Mouse (Mus musculus) liver, embryonic 13.5 days (tissue): Measurements from ENCODE around the gene Rab44. TPM values are rescaled to one million over a fixed set of nuclear protein-coding genes. Genes with fewer than 3 reads are reported as not detected.

Experiments used
- ATAC-seq: fragments of 200-750 bp; cut with Nextera tagmentation; 2 replicates; pipeline ENCODE4 v1.8.0; 2017; ENCODE audit warnings: low read depth, mild to moderate bottlenecking, moderate number of reproducible peaks, moderate library complexity
- DNase-seq: peaks from one replicate; pipeline ENCODE4 v3.0.0; 2022
- H3K27ac ChIP-seq: fragments of 300-500 bp; sonication (generic); 2 replicates; pipeline ENCODE4 v1.5.1; 2015; ENCODE audit warnings: moderate library complexity, mild to moderate bottlenecking, inconsistent platforms
- H3K27me3 ChIP-seq: fragments of 300-500 bp; sonication (generic); 2 replicates; pipeline ENCODE4 v1.6.1; 2015; ENCODE audit warnings: mild to moderate bottlenecking, inconsistent platforms
- H3K36me3 ChIP-seq: fragments of 300-500 bp; sonication (generic); 2 replicates; pipeline ENCODE4 v1.6.1; 2015; ENCODE audit warnings: mild to moderate bottlenecking, inconsistent platforms
- H3K4me1 ChIP-seq: fragments of 300-500 bp; sonication (generic); replicated peaks from 2 replicates; pipeline ENCODE4 v1.6.1; 2015; ENCODE audit warnings: inconsistent platforms
- H3K4me2 ChIP-seq: fragments of 300-500 bp; sonication (generic); 2 replicates; pipeline ENCODE4 v1.6.1; 2015; ENCODE audit warnings: inconsistent platforms, mild to moderate bottlenecking, moderate library complexity
- H3K4me3 ChIP-seq: fragments of 300-500 bp; sonication (generic); replicated peaks from 2 replicates; pipeline ENCODE4 v1.5.1; 2015; ENCODE audit warnings: mild to moderate bottlenecking, inconsistent platforms
- H3K9ac ChIP-seq: fragments of 300-500 bp; sonication (generic); 2 replicates; pipeline ENCODE4 v1.6.1; 2015; ENCODE audit warnings: mild to moderate bottlenecking, inconsistent platforms
- H3K9me3 ChIP-seq: fragments of 300-500 bp; sonication (generic); replicated peaks from 2 replicates; pipeline ENCODE4 v1.6.1; 2016; ENCODE audit warnings: inconsistent platforms
- WGBS: fragments of 180-500 bp; shearing (Covaris S2); methylation state at CpG from one replicate; pipeline ENCODE4 v1.1.7; 2015; ENCODE audit not compliant: insufficient replicate concordance; 5-methylcytosine and 5-hydroxymethylcytosine counted together
- polyA plus RNA-seq: library from polyadenylated mRNA; unstranded; fragments of >200 nt; fragmentation: Nextera tagmentation; extraction: Ambion mirVana; gene quantifications from 2 replicates; pipeline ENCODE4 v1.2.1, GENCODE M21; 2015

The Rab44 gene
- polyA plus RNA-seq, 1 experiment from 2014 or later = 5.3 TPM

DNA sequence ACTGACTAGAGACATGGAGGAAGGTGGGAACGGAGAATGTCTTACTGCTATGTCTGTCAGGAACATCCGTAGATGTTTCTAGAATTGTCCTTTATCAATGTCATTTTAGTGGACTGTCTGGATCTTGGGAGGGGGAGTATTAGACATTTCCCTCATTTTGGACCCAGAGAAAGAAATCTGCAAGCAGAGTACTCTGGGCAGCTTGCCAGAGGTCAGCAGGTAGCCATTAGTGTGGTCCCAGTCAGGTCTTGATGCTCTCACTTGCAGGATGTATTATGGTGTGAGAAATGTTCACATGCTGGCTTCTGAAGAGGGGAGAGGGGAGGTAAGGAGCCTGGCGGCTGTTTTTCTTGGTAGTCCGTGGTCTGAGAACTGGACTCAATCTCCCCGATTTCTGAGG, 21.4 kb upstream of the Rab44 start:
- peaks cover 28% of the 10 kb centered on the region for H3K4me1 ChIP-seq
- H3K27ac ChIP-seq = no peak overlapping the region
- H3K4me2 ChIP-seq = no peak overlapping the region
- 52% methylated on average over 5 of the region's 5 CpGs for WGBS
- H3K9me3 ChIP-seq = no peaks in the 10 kb centered on the region
- DNase-seq (no peak), ATAC-seq (no peak)
- no peak overlapping the region for H3K9ac ChIP-seq
- no peaks in the 10 kb centered on the region for H3K36me3 ChIP-seq
- peaks cover 53% of the 10 kb centered on the region for H3K27me3 ChIP-seq
- H3K4me3 ChIP-seq = no peak overlapping the region

DNA sequence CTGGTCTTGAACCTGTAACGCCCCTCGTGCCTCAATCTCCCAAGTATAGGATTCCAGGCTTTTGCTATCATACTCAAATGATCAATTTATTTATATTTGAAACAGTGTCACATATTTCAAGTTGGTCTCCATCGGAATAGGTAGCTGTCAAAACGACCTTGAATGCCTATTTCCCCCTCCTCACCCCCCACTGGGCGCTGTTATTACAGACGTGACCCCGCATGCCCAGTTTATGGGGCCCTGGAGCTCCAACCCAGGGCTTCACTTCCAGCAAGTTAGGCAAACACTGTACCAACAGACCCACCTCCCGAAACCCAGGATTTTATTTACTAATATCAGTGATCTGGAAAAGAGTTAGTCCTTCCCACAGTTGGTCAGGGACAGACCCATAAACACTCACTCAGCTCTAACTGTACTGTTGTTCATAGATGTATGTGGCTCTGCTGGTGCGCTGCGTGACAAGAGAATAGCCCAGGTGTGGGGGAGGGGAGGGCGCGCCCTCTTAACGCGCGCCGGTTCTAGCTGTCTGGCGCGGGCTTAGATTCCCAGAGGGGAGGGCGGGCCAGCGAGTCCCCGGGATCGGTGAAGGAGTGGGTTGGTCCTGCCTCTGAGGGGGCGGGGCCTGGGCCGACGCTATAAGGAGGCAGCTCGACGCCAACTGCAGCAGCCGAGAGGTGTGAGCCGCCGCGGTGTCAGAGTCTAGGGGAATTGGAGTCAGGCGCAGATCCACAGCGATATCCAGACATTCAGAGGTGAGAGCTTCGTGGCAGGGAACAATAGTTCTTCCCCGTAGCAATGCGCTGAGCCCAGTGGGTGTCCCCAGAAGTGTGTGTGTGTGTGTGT, 20.6 kb upstream of the Rab44 start:
- peaks cover 53% of the 10 kb centered on the region for H3K27me3 ChIP-seq
- peak overlapping the region; percentile 84 for H3K4me2 ChIP-seq
- peaks cover 28% of the 10 kb centered on the region for H3K4me1 ChIP-seq
- H3K36me3 ChIP-seq = no peaks in the 10 kb centered on the region
- H3K9me3 ChIP-seq = no peaks in the 10 kb centered on the region
- peak overlapping the region; percentile 62 for H3K4me3 ChIP-seq
- H3K27ac ChIP-seq = no peak overlapping the region
- peak; percentile 81 for DNase-seq
- 8% methylated on average over 36 of the region's 36 CpGs for WGBS
- peak overlapping the region; percentile 63; the same call in 1 of the 2 replicates for H3K9ac ChIP-seq
- peak; percentile 78 for ATAC-seq

- no peaks in the 10 kb centered on the region for H3K9me3 ChIP-seq
- no peak for DNase-seq
- H3K36me3 ChIP-seq = 0 out of 2 replicates have a peak, but pooled peaks cover 3% of the 10 kb centered on the region
- H3K27me3 ChIP-seq = peaks cover 53% of the 10 kb centered on the region
- H3K9ac ChIP-seq = peak overlapping the region; percentile 63
- ATAC-seq = no peak
- H3K4me3 ChIP-seq = peak overlapping the region; percentile 62
- 2% methylated on average over 24 of the region's 24 CpGs for WGBS
- H3K4me1 ChIP-seq = peaks cover 31% of the 10 kb centered on the region
- H3K27ac ChIP-seq = no peak overlapping the region
- H3K4me2 ChIP-seq = peak overlapping the region; percentile 84
Measured at GRCm38 (mm10) chr17:29093961-29094309, 20.0 kb upstream of the Rab44 start.

DNA sequence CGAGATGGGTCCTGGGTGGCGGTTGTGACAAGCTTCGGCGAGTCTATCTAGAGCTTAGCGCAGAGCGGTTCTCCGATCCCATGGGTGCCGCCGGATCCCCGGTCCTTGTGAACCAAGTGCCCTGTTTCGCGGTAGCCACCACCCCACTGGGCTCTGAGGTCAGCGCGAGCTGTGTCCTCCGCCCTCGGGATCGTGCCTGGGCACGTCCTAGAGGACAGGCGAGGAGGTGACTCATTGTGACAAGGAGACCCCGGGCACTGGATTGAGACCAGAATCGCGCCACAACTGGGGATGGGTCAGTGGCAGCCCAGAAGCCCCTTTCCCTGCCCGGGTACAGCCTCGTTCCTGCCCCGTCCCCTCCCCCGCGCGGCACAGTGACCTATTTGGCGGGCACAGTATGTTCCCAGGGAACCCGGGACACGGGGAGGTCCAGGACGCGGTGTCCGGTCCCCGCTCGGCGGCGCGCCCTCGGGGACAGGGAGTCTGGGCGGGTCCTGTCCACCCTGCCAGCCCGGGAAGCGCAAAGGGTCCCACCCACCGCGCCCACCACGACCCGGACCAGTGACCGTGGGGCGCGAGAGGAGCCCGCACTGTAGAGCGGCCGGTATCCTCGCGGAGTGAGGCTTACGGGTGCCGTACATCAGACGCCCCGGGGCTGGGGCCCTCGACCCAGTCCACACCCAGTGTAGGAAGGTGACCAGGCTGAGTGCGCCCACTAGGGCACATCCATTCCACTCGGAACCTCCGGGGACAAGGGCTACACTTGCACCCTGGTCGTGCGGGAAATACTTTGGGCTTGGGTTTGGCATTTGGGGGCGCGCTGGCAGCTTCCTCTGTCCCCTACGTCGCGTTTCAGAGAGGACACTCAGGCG, 19.4 kb upstream of the Rab44 start:
- H3K4me3 ChIP-seq = peak overlapping the region; percentile 62
- H3K27ac ChIP-seq = no peak overlapping the region

DNA sequence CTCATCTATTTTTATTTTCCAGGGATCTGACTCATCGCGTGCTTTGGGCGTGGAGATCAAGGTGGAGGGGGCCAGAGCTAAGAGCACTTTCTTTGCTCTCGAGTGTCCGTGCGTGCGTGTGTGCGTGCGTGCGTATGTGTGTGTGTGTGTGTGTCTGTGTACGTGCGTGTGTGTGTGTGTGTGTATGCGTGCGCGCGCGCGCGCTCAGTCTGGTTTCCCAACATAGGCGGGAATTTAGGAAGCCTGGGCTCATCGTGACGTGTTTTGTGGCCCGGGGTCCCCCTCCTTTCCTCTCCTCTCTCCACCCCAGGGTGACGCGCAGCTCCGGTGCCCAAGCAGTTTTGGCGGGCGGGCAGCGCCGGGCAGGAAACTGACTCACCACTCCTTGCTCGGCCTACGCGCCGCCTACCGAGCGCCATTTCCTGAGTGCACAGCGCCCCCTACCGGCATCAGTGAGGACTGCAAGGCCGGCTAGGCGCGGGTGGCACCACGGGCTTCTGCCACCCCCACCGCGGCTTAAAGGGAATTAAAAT, 18.7 kb upstream of the Rab44 start:
- Histone ChIP-seq H3K4me3 (peak overlapping the region; percentile 62), H3K9me3 (no peaks in the 10 kb centered on the region), H3K27ac (no peak overlapping the region), H3K27me3 (peaks cover 53% of the 10 kb centered on the region), H3K4me1 (peaks cover 31% of the 10 kb centered on the region), H3K4me2 (peak overlapping the region; percentile 84), H3K36me3 (0 out of 2 replicates have a peak, but pooled peaks cover 3% of the 10 kb centered on the region), H3K9ac (peak overlapping the region; percentile 63)
- WGBS = under 1% methylated on average over 44 of the region's 44 CpGs
- peak; percentile 84 for DNase-seq
- peak; percentile 67 for ATAC-seq

More for the DNA sequence above, 19.4 kb upstream of the Rab44 start:
- peaks cover 31% of the 10 kb centered on the region for H3K4me1 ChIP-seq
- peak; percentile 27; the same call in 1 of the 2 replicates for ATAC-seq
- WGBS = under 1% methylated on average over 71 of the region's 71 CpGs
- peak overlapping the region; percentile 63 for H3K9ac ChIP-seq
- H3K9me3 ChIP-seq = no peaks in the 10 kb centered on the region
- no peak for DNase-seq
- 0 out of 2 replicates have a peak, but pooled peaks cover 3% of the 10 kb centered on the region for H3K36me3 ChIP-seq
- H3K4me2 ChIP-seq = peak overlapping the region; percentile 84
- peaks cover 53% of the 10 kb centered on the region for H3K27me3 ChIP-seq

GRCm38 (mm10) chr17:29096245-29096644, 17.7 kb upstream of the Rab44 start:
- no peak overlapping the region for H3K4me2 ChIP-seq
- H3K9me3 ChIP-seq = no peaks in the 10 kb centered on the region
- H3K9ac ChIP-seq = no peak overlapping the region
- H3K36me3 ChIP-seq = 0 out of 2 replicates have a peak, but pooled peaks cover 3% of the 10 kb centered on the region
- H3K4me1 ChIP-seq = peaks cover 31% of the 10 kb centered on the region
- 79% methylated on average over 6 of the region's 6 CpGs for WGBS
- H3K27me3 ChIP-seq = peaks cover 49% of the 10 kb centered on the region
- ATAC-seq = no peak
- DNase-seq = no peak
- H3K4me3 ChIP-seq = no peak overlapping the region
- no peak overlapping the region for H3K27ac ChIP-seq

GRCm38 (mm10) chr17:29096851-29097561, 16.9 kb upstream of the Rab44 start:
- ATAC-seq (no peak), DNase-seq (no peak)
- no peak overlapping the region for H3K27ac ChIP-seq
- 0 out of 2 replicates have a peak, but pooled peaks cover 3% of the 10 kb centered on the region for H3K36me3 ChIP-seq
- peaks cover 31% of the 10 kb centered on the region for H3K4me1 ChIP-seq
- peaks cover 41% of the 10 kb centered on the region for H3K27me3 ChIP-seq
- H3K9me3 ChIP-seq = no peaks in the 10 kb centered on the region
- no peak overlapping the region for H3K4me3 ChIP-seq
- no peak overlapping the region for H3K4me2 ChIP-seq
- WGBS = 60% methylated on average over 7 of the region's 7 CpGs
- no peak overlapping the region for H3K9ac ChIP-seq

GRCm38 (mm10) chr17:29098291-29098690, 15.7 kb upstream of the Rab44 start:
- Histone ChIP-seq H3K36me3 (0 out of 2 replicates have a peak, but pooled peaks cover 3% of the 10 kb centered on the region), H3K4me3 (no peak overlapping the region), H3K9ac (no peak overlapping the region), H3K9me3 (no peaks in the 10 kb centered on the region), H3K27ac (no peak overlapping the region), H3K27me3 (peaks cover 28% of the 10 kb centered on the region), H3K4me1 (peaks cover 29% of the 10 kb centered on the region), H3K4me2 (no peak overlapping the region)
- no peak for ATAC-seq
- no peak for DNase-seq
- WGBS = 84% methylated on average over 24 of the region's 24 CpGs

DNA sequence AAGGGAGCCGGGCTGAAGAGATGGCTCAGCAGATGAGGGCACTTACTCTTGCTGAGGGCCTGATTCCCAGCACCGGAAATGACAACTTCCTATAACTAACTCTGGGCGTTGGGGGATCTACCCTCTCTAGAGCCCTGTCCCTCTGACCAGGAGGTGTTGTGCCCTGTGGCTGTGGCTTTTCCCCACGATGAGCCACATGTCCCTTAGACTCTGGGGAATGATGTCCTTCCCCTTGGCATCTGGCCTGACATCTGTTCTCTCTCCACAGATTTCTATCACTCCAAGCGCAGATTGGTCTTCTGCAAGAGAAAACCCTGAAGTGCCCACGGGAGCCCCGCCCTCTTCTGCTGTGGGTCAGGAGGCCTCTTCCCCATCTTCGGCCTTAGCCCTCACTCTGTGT, 14.9 kb upstream of the Rab44 start:
- H3K9me3 ChIP-seq = no peaks in the 10 kb centered on the region
- H3K27me3 ChIP-seq = peaks cover 20% of the 10 kb centered on the region
- ATAC-seq = no peak
- H3K4me2 ChIP-seq = no peak overlapping the region
- H3K4me3 ChIP-seq = no peak overlapping the region
- 33% methylated on average over 8 of the region's 8 CpGs for WGBS
- H3K27ac ChIP-seq = no peak overlapping the region
- DNase-seq = no peak
- H3K9ac ChIP-seq = no peak overlapping the region
- 0 out of 2 replicates have a peak, but pooled peaks cover 3% of the 10 kb centered on the region for H3K36me3 ChIP-seq
- peaks cover 21% of the 10 kb centered on the region for H3K4me1 ChIP-seq

GRCm38 (mm10) chr17:29100627-29101026, 13.3 kb upstream of the Rab44 start:
- 81% methylated on average over 7 of the region's 7 CpGs for WGBS
- Histone ChIP-seq H3K4me3 (no peak overlapping the region), H3K9me3 (no peaks in the 10 kb centered on the region), H3K36me3 (0 out of 2 replicates have a peak, but pooled peaks cover 3% of the 10 kb centered on the region), H3K4me1 (peaks cover 6% of the 10 kb centered on the region), H3K27ac (no peak overlapping the region), H3K9ac (no peak overlapping the region), H3K27me3 (peaks cover 5% of the 10 kb centered on the region; the same call in 1 of the 2 replicates), H3K4me2 (no peak overlapping the region)
- no peak for ATAC-seq
- DNase-seq = no peak
